Mouse (Mus musculus) hindbrain, embryonic 15.5 days (tissue): ENCODE measurements at regions not wholly inside any gene's neighbourhood (a gene's known extent, or its start where the extent isn't known, plus 50 kb on each side); places are given as distances from the start of the nearest gene placed in this dataset.

Experiments used
- ATAC-seq: fragments of 200-750 bp; cut with Nextera tagmentation; 2 replicates; pipeline ENCODE4 v1.8.0; 2017; ENCODE audit warnings: low read depth, moderate number of reproducible peaks, moderate TSS enrichment; ENCODE audit not compliant: low FRiP score
- H3K27ac ChIP-seq: fragments of 300-500 bp; sonication (generic); replicated peaks from 2 replicates; pipeline ENCODE4 v1.5.1; 2015; ENCODE audit warnings: mild to moderate bottlenecking, inconsistent platforms
- H3K27me3 ChIP-seq: fragments of 300-500 bp; sonication (generic); 2 replicates; pipeline ENCODE4 v1.6.1; 2015; ENCODE audit warnings: control low read depth, inconsistent platforms
- H3K36me3 ChIP-seq: fragments of 300-500 bp; sonication (generic); 2 replicates; pipeline ENCODE4 v1.6.1; 2015; ENCODE audit warnings: control low read depth, inconsistent platforms
- H3K4me1 ChIP-seq: fragments of 300-500 bp; sonication (generic); replicated peaks from 2 replicates; pipeline ENCODE4 v1.6.1; 2015; ENCODE audit warnings: control low read depth, inconsistent platforms
- H3K4me2 ChIP-seq: fragments of 300-500 bp; sonication (generic); 2 replicates; pipeline ENCODE4 v1.6.1; 2015; ENCODE audit warnings: moderate library complexity, mild to moderate bottlenecking, inconsistent platforms
- H3K4me3 ChIP-seq: fragments of 300-500 bp; sonication (generic); 2 replicates; pipeline ENCODE4 v1.5.1; 2015; ENCODE audit warnings: mild to moderate bottlenecking, inconsistent platforms
- H3K9ac ChIP-seq: fragments of 300-500 bp; sonication (generic); 2 replicates; pipeline ENCODE4 v1.6.1; 2015; ENCODE audit warnings: inconsistent platforms
- H3K9me3 ChIP-seq: fragments of 300-500 bp; sonication (generic); 2 replicates; pipeline ENCODE4 v1.6.1; 2016; ENCODE audit warnings: control low read depth, inconsistent platforms
- WGBS: fragments of 180-500 bp; shearing (Covaris S2); methylation state at CpG from one replicate; pipeline ENCODE4 v1.1.7; 2015; 5-methylcytosine and 5-hydroxymethylcytosine counted together

DNA sequence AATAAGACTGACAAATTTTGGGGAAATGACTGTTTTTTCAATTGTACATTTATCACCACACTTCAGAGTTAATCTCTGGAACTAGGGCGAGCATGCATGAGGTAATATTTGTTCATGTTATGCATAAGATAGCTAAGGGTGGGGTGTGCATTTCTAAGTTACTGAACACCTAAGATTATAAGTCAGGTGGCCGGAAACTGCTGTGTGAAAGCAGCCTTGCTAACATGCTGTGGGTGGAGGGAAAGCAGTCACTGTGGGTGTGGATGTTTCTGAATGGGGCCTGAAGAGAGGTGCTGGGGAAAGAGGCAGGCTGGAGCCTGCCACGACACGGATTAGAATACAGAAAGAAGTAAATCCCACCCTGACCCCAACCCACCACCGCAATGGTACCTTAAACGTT lies 54.8 kb upstream of the Cep162 start:
- H3K9ac ChIP-seq: no peak overlapping the region
- ATAC-seq: no peak
- WGBS: 90% methylated on average over 6 of the region's 6 CpGs
- no peaks in the 10 kb centered on the region for H3K27me3 ChIP-seq
- no peak overlapping the region for H3K4me2 ChIP-seq
- no peak overlapping the region for H3K27ac ChIP-seq
- no peak overlapping the region for H3K4me3 ChIP-seq
- no peaks in the 10 kb centered on the region for H3K36me3 ChIP-seq
- no peaks in the 10 kb centered on the region for H3K9me3 ChIP-seq
- no peaks in the 10 kb centered on the region for H3K4me1 ChIP-seq
